Mouse (Mus musculus): ENCODE measurements around the gene Dynlt1f.
"Not testable (repeated sequence)": the region's sequence is repeated elsewhere in the genome, so short reads cannot be mapped to it uniquely, and the experiment has no call there.

Dynlt1f gene

GRCm38 (mm10) chr17:6624926-6625558 lies 30.7 kb downstream of the Dynlt1f start:
- not testable (repeated sequence) for DNase-seq (ENCODE audit: low spot score)

GRCm38 (mm10) chr17:6621976-6622375 lies 33.7 kb downstream of the Dynlt1f start:
- DNase-seq (ENCODE audit: low spot score) = not testable (repeated sequence)

GRCm38 (mm10) chr17:6620730-6621451 lies 34.8 kb downstream of the Dynlt1f start:
- DNase-seq (ENCODE audit: low spot score) = not testable (repeated sequence)

GRCm38 (mm10) chr17:6620035-6620434 lies 35.7 kb downstream of the Dynlt1f start:
- DNase-seq (ENCODE audit: low spot score) = peak; percentile 35

GRCm38 (mm10) chr17:6619271-6619670 lies 36.4 kb downstream of the Dynlt1f start:
- DNase-seq (ENCODE audit: low spot score) = not testable (repeated sequence)

GRCm38 (mm10) chr17:6617689-6618400 lies 37.9 kb downstream of the Dynlt1f start:
- DNase-seq (ENCODE audit: low spot score) = not testable (repeated sequence)

- not testable (repeated sequence) for DNase-seq (ENCODE audit: low spot score)
These were observed 39.0 kb downstream of the Dynlt1f start for GRCm38 (mm10) chr17:6616731-6617130.

GRCm38 (mm10) chr17:6614316-6614715 lies 41.4 kb downstream of the Dynlt1f start:
- DNase-seq (ENCODE audit: low spot score) = not testable (repeated sequence)

GRCm38 (mm10) chr17:6613524-6613923 lies 42.2 kb downstream of the Dynlt1f start:
- DNase-seq (ENCODE audit: low spot score) = not testable (repeated sequence)

- not testable (repeated sequence) for DNase-seq (ENCODE audit: low spot score)
These were observed 50.4 kb downstream of the Dynlt1f start for GRCm38 (mm10) chr17:6605347-6605746.

- DNase-seq (ENCODE audit: low spot score) = not testable (repeated sequence)
These were observed 53.5 kb downstream of the Dynlt1f start for GRCm38 (mm10) chr17:6602205-6602604.

GRCm38 (mm10) chr17:6601204-6601911 lies 54.3 kb downstream of the Dynlt1f start, which contains the start of gene Dynlt1c:
Gene Dynlt1c, plus strand, starts transcription at chr17:6601671.
- DNase-seq (ENCODE audit: low spot score) = peak; percentile 89

GRCm38 (mm10) chr17:6600216-6600911 lies 55.3 kb downstream of the Dynlt1f start:
- DNase-seq (ENCODE audit: low spot score) = not testable (repeated sequence)

GRCm38 (mm10) chr17:6598356-6598755 lies 57.3 kb downstream of the Dynlt1f start:
- not testable (repeated sequence) for DNase-seq (ENCODE audit: low spot score)
